Mouse (Mus musculus) limb, embryonic 15.5 days (tissue): ENCODE measurements around the gene Prss36. TPM values are rescaled to one million over a fixed set of nuclear protein-coding genes. Genes with fewer than 3 reads are reported as not detected.

ENCODE experiments used
- ATAC-seq: fragments of 200-750 bp; cut with Nextera tagmentation; 2 replicates; pipeline ENCODE4 v1.8.0; 2017; ENCODE audit warnings: low read depth, moderate TSS enrichment; ENCODE audit not compliant: insufficient number of reproducible peaks, low FRiP score, low TSS enrichment
- H3K27ac ChIP-seq: fragments of 300-500 bp; sonication (generic); 2 replicates; pipeline ENCODE4 v1.5.1; 2015; ENCODE audit warnings: moderate library complexity, mild to moderate bottlenecking, inconsistent platforms
- H3K27me3 ChIP-seq: fragments of 300-500 bp; sonication (generic); 2 replicates; pipeline ENCODE4 v1.6.1; 2015; ENCODE audit warnings: inconsistent platforms
- H3K36me3 ChIP-seq: fragments of 300-500 bp; sonication (generic); 2 replicates; pipeline ENCODE4 v1.6.1; 2015; ENCODE audit warnings: inconsistent platforms
- H3K4me1 ChIP-seq: fragments of 300-500 bp; sonication (generic); 2 replicates; pipeline ENCODE4 v1.6.1; 2015; ENCODE audit warnings: inconsistent platforms
- H3K4me2 ChIP-seq: fragments of 300-500 bp; sonication (generic); 2 replicates; pipeline ENCODE4 v1.6.1; 2015; ENCODE audit warnings: mild to moderate bottlenecking, inconsistent platforms
- H3K4me3 ChIP-seq: fragments of 300-500 bp; sonication (generic); 2 replicates; pipeline ENCODE4 v1.5.1; 2015; ENCODE audit warnings: mild to moderate bottlenecking, inconsistent platforms
- H3K9ac ChIP-seq: fragments of 300-500 bp; sonication (generic); 2 replicates; pipeline ENCODE4 v1.6.1; 2015; ENCODE audit warnings: inconsistent platforms
- H3K9me3 ChIP-seq: fragments of 300-500 bp; sonication (generic); 2 replicates; pipeline ENCODE4 v1.6.1; 2016; ENCODE audit warnings: inconsistent platforms
- WGBS: fragments of 180-500 bp; shearing (Covaris S2); methylation state at CpG from one replicate; pipeline ENCODE4 v1.1.7; 2015; 5-methylcytosine and 5-hydroxymethylcytosine counted together
- polyA plus RNA-seq: library from polyadenylated mRNA; unstranded; fragments of >200 nt; fragmentation: Nextera tagmentation; extraction: Ambion mirVana; gene quantifications from 2 replicates; pipeline ENCODE4 v1.2.1, GENCODE M21; 2015

Prss36 gene
- polyA plus RNA-seq, 1 experiment from 2014 or later = 11.6 TPM

DNA sequence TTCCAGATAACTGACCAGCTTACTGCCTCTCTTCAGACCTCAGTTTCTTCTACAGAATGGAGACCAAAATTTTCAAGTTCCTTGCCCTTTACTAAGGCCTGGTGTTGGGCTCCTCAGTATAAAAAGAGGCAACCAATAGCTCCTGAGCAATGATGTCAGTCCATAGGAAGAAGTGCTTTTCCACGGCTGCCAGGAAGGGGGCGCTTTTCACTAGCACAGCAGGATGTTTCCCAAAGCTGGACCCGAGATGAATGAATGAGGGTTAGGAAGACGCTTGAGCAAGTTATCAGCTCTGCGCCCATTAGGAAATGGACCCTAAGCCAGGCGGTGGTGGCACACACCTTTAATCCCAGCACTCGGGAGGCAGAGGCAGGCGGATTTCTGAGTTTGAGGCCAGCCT lies 25.0 kb downstream of the Prss36 start:
- no peaks in the 10 kb centered on the region for H3K27me3 ChIP-seq
- WGBS = 70% methylated on average over 8 of the region's 8 CpGs
- H3K27ac ChIP-seq = no peak overlapping the region
- no peak overlapping the region for H3K4me2 ChIP-seq
- no peak overlapping the region for H3K9ac ChIP-seq
- peaks cover 69% of the 10 kb centered on the region for H3K36me3 ChIP-seq
- no peaks in the 10 kb centered on the region for H3K4me1 ChIP-seq
- H3K9me3 ChIP-seq = no peaks in the 10 kb centered on the region
- H3K4me3 ChIP-seq = no peak overlapping the region
- no peak for ATAC-seq

DNA sequence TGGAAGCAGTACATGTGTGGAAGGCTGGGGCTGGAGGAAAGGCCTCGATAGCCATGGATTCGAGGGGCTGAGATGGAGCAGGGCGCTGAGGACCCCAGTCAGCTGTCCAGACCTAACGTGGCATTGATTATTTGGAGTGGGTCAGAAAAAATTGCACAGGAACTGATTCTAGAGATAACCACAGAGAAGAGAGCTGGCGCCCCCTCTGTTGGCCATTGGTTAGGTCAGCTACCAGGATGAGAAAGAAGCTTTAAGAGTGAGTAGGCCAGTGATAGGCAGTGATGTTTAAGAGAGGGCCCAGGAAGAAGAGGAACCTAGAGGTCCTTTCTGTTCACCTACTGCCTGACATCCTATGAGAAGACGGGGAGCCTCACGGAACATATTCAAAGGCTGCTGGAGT lies 27.2 kb downstream of the Prss36 start:
- no peak overlapping the region for H3K27ac ChIP-seq
- H3K4me3 ChIP-seq = no peak overlapping the region
- WGBS = 80% methylated on average over 7 of the region's 7 CpGs

DNA sequence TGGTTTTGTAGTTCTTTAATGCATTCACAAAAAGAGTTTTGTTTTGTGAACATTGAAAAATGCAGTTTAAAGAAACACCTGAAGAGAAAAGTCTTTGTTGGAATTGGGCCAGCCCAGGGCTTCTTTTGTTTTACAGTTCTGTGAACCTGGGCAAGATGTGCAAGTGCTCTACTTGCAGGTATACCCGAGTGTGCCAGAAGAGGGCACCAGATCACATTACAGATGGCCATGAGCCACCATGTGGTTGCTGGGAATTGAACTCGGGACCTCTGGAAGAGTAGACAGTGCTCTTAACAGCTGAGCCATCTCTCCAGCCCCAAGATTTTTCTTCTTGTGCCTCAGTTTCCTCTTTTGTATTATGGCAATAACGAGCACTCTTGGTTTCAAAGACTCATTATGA lies 28.3 kb downstream of the Prss36 start:
- Histone ChIP-seq H3K4me2 (no peak overlapping the region), H3K4me1 (peaks cover under 1% of the 10 kb centered on the region), H3K4me3 (no peak overlapping the region), H3K27me3 (no peaks in the 10 kb centered on the region), H3K36me3 (peaks cover 56% of the 10 kb centered on the region), H3K27ac (no peak overlapping the region), H3K9ac (no peak overlapping the region), H3K9me3 (no peaks in the 10 kb centered on the region)
- no peak for ATAC-seq
- 53% methylated on average over 3 of the region's 3 CpGs for WGBS

More for the DNA sequence above, 27.2 kb downstream of the Prss36 start:
- no peak for ATAC-seq
- Histone ChIP-seq H3K27me3 (no peaks in the 10 kb centered on the region), H3K9ac (no peak overlapping the region), H3K9me3 (no peaks in the 10 kb centered on the region), H3K4me2 (no peak overlapping the region), H3K4me1 (no peaks in the 10 kb centered on the region), H3K36me3 (peaks cover 62% of the 10 kb centered on the region)

DNA sequence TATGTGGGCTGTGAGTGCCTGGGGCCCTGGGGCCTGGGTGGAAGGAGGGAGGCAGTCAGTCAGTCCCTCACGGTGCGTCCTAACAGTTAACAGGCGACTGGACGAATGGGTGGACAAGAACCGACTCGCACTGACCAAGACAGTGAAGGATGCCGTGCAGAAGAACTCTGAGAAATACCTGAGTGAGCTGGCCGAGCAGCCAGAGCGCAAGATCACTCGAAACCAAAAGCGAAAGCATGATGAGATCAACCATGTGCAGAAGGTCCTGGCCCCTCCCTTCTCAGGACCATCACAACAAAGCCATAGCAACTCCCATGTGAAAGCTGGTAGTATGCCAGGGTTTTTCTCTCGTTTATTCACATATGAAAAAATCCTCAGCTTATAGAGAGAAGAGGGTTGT lies 31.2 kb downstream of the Prss36 start:
- H3K36me3 ChIP-seq = peaks cover 37% of the 10 kb centered on the region
- H3K27me3 ChIP-seq = no peaks in the 10 kb centered on the region
- H3K9ac ChIP-seq = no peak overlapping the region
- H3K4me1 ChIP-seq = peaks cover 7% of the 10 kb centered on the region
- H3K4me3 ChIP-seq = no peak overlapping the region
- 84% methylated on average over 12 of the region's 12 CpGs for WGBS
- H3K27ac ChIP-seq = no peak overlapping the region
- H3K4me2 ChIP-seq = no peak overlapping the region
- no peaks in the 10 kb centered on the region for H3K9me3 ChIP-seq
- ATAC-seq = no peak

DNA sequence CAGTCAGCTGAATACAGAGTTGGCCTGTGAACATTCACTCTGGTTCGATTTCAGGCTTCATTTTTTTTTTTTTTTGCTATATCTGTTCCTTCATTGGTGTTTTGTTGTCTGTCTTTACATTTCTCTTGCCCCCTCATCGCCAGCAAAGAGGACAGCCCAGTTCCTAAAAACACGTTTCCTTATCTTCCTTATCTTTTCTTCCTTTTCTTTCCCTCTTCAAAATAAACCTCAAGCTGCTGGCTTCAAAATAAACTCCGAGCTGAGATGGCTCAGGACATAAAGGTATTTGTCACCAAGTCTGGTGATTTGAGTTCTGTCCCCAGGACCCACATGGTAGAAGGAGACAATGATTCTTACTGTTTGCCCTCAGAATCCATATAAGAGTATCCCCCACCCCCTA lies 33.6 kb downstream of the Prss36 start:
- Histone ChIP-seq H3K27ac (peak overlapping the region; percentile 94), H3K4me3 (peak overlapping the region; percentile 94), H3K9ac (peak overlapping the region; percentile 87), H3K4me2 (peak overlapping the region; percentile 62), H3K4me1 (peaks cover 7% of the 10 kb centered on the region), H3K27me3 (no peaks in the 10 kb centered on the region), H3K9me3 (no peaks in the 10 kb centered on the region), H3K36me3 (peaks cover 47% of the 10 kb centered on the region)
- WGBS = 18% methylated on average over 4 of the region's 4 CpGs
- ATAC-seq = no peak

DNA sequence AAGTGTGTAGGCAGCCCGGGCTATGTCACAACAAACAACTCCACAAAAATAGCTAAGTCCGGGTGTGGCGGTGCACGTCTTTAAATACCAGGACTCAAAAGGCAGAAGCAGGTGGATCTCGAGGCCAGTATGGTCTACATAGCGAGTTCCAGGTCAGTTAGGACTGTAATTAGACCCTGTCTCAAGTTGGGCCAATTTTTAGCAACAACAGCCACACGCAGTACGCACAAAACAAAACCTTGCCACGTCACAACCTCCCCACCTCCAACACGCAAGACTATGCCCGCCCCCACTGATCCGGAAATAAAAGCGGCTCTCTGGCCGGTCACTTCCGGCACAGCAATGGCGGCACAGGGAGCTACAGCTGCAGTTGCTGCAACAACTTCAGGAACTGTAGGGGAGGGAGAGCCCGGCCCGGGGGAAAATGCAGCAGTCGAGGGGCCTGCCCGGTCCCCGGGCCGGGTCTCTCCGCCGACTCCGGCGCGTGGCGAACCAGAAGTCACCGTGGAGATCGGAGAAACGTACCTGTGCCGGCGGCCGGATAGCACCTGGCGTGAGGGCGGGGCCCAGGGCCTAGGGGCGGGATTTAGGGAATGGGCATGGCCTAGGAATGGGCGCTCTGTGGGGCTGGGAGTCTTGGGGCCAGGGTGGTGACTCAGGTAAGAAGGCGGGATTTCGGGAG lies 34.2 kb downstream of the Prss36 start, which contains the start of gene Kat8:
Kat8 (plus strand) TSS at position 327 of the 682 bp plus-strand sequence.
- ATAC-seq = peak; percentile 90
- peak within 1 kb of the TSS; percentile 94 for H3K27ac ChIP-seq
- peaks cover 7% of the 10 kb centered on the region for H3K4me1 ChIP-seq
- WGBS = 1% methylated on average over 40 of the region's 40 CpGs
- H3K36me3 ChIP-seq = peaks cover 49% of the 10 kb centered on the region
- H3K9ac ChIP-seq = peak within 1 kb of the TSS; percentile 87
- no peaks in the 10 kb centered on the region for H3K27me3 ChIP-seq
- no peaks in the 10 kb centered on the region for H3K9me3 ChIP-seq
- H3K4me2 ChIP-seq = peak within 1 kb of the TSS; percentile 62
- peak within 1 kb of the TSS; percentile 94 for H3K4me3 ChIP-seq

DNA sequence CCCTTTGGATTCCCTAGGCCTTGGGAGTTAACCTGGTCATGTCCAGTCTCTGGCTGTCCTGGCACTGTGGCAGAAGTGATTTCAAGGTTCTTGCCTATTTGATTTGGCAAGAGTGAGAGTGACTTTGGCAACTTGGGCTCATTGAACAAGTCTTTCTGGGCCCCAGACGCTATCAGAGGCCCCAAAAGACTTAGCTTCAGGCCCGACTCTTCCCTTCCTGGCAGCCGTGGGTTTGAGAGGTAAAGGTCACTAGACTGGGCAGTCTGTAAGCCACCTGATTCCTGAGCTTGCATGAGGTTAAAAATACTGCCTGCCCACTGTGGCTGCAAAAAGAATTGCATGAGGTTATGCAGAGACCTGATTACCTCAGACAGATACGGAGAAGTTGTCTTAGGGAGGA lies 37.9 kb downstream of the Prss36 start:
- Histone ChIP-seq H3K27ac (no peak overlapping the region), H3K27me3 (no peaks in the 10 kb centered on the region), H3K4me2 (no peak overlapping the region), H3K4me1 (peaks cover 18% of the 10 kb centered on the region), H3K9ac (no peak overlapping the region), H3K36me3 (peaks cover 50% of the 10 kb centered on the region), H3K9me3 (no peaks in the 10 kb centered on the region), H3K4me3 (no peak overlapping the region)
- WGBS = 87% methylated on average over 4 of the region's 4 CpGs
- no peak for ATAC-seq

DNA sequence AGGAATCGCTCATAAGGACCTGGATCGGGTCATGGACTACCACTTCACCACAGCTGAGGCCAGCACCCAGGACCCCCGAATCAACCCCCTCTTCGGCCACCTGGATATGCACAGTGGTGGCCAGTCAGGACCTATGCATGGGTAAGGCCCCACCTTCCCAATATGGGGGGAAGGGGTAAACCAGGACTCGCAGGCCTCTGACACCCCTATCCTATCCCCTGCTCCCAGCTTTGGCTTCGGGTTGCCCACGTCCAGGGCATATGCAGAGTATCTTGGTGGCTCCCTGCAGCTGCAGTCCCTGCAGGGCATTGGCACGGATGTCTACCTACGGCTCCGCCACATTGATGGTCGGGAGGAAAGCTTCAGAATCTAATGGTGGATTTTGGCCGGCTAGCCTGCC lies 38.6 kb downstream of the Prss36 start:
- 95% methylated on average over 12 of the region's 12 CpGs for WGBS

DNA sequence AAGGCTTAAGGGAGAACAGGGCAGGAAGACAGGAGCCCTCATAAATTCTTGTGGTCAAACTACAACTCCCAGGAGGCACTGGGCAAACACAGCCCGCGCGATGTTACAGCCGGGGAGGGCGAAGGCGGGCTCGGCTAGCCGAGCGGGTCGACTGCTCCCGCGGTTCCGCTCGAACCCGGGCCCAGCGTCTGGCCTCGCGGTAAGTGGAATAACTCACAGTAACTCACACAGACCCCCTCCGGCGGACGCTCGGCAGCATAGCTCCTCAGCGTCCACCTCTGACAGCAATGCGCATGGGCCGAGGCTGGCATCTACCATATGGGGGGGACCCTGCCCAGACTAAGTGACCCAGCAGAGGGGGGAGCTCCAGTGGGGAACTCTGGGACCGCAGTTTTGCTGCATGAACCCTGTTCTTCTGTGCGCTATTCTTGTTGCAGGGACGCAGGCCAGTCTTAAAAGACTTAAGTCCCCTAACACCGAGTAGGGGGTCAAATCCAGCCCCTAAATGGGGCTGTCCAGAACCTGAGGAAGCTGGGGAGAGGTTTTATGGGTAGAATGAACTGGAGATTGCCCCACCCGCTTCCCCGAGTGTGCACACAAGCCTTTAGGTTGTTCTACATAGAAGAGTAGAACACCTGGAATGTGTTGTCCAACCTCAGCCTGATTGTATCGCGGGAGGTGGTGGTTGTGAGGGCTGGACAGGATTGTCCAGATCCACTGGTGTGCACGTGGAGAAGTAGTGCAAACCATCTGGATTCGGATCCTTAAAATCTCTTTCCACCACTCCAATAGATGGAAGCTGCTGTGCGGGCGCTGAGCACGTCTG lies 42.3 kb downstream of the Prss36 start, which contains the start of gene Bckdk:
Bckdk (plus strand) TSS at position 112 of the 826 bp plus-strand sequence.
- peaks cover 10% of the 10 kb centered on the region for H3K4me1 ChIP-seq
- WGBS = 4% methylated on average over 38 of the region's 38 CpGs
- H3K9ac ChIP-seq = peak within 1 kb of the TSS; percentile 66
- ATAC-seq = peak; percentile 81
- H3K4me3 ChIP-seq = peak within 1 kb of the TSS; percentile 62
- peak within 1 kb of the TSS; percentile 74 for H3K4me2 ChIP-seq
- H3K27ac ChIP-seq = peak within 1 kb of the TSS; percentile 88
- no peaks in the 10 kb centered on the region for H3K27me3 ChIP-seq
- H3K9me3 ChIP-seq = no peaks in the 10 kb centered on the region
- peaks cover 41% of the 10 kb centered on the region for H3K36me3 ChIP-seq

More for the DNA sequence above, 38.6 kb downstream of the Prss36 start:
- no peaks in the 10 kb centered on the region for H3K27me3 ChIP-seq
- peaks cover 14% of the 10 kb centered on the region for H3K4me1 ChIP-seq
- H3K9me3 ChIP-seq = no peaks in the 10 kb centered on the region
- H3K4me2 ChIP-seq = no peak overlapping the region
- ATAC-seq = no peak
- H3K9ac ChIP-seq = no peak overlapping the region
- H3K36me3 ChIP-seq = peaks cover 50% of the 10 kb centered on the region
- no peak overlapping the region for H3K27ac ChIP-seq
- no peak overlapping the region for H3K4me3 ChIP-seq

DNA sequence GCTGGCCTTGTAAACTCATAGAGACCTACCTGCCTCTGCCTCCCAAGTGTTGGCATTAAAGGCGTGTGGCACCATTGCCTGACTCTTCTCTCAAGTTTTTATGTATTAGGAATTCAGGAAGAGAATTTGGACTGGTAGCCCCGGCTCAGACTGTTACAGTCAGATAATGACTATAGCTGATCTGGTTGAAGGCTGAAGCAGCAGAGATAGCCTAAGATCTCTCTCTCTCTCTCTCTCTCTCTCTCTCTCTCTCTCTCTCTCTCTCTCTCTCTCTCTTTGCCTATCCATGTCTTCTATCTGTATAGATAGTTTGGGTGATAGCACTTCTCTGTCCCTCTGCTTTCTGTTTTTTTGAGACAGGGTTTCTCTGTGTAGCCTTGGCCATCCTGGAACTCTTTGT lies 44.8 kb downstream of the Prss36 start:
- 78% methylated on average over 2 of the region's 2 CpGs for WGBS

DNA sequence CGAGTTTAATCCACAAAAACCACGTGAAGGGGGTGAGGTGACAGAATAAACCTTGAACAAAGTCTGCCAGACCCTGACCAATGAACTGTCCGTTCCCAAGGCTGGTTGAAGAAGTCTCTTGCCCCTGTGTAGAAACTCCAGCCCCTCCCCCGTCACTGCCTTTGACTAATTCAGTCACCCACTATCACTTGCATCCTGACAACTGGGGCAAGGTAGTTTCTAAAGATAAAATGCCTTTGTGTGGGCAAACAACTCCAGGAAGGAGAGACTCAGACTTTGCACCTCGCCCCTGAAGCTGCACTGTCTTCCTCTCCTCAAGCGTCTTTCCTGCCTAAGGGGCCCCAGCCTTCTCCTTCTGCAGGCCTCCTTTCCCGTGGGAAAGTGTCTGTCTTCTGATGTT lies 46.5 kb downstream of the Prss36 start:
- whole genome bisulfite sequencing = 40% methylated on average over 7 of the region's 7 CpGs
- Histone ChIP-seq H3K27ac (no peak overlapping the region), H3K4me1 (peaks cover 6% of the 10 kb centered on the region), H3K27me3 (no peaks in the 10 kb centered on the region), H3K4me3 (no peak overlapping the region), H3K36me3 (no peaks in the 10 kb centered on the region), H3K9me3 (no peaks in the 10 kb centered on the region), H3K4me2 (no peak overlapping the region), H3K9ac (no peak overlapping the region)
- ATAC-seq = no peak

More for the DNA sequence above, 44.8 kb downstream of the Prss36 start:
- no peak for ATAC-seq
- H3K27me3 ChIP-seq = no peaks in the 10 kb centered on the region
- H3K4me1 ChIP-seq = peaks cover 10% of the 10 kb centered on the region
- H3K4me3 ChIP-seq = no peak overlapping the region
- no peak overlapping the region for H3K27ac ChIP-seq
- H3K9me3 ChIP-seq = no peaks in the 10 kb centered on the region
- H3K4me2 ChIP-seq = no peak overlapping the region
- H3K9ac ChIP-seq = no peak overlapping the region
- H3K36me3 ChIP-seq = peaks cover 16% of the 10 kb centered on the region
